Mouse (Mus musculus) fibroblast of lung, adult 2 months (primary cell): Measurements from ENCODE around the gene Il20ra.
"Not testable (repeated sequence)": the region's sequence is repeated elsewhere in the genome, so short reads cannot be mapped to it uniquely, and the experiment has no call there.

Experiments
- DNase-seq: peaks from one replicate; pipeline ENCODE4 v3.0.0-alpha.2; 2011; ENCODE audit warnings: low read depth

Il20ra gene

DNA sequence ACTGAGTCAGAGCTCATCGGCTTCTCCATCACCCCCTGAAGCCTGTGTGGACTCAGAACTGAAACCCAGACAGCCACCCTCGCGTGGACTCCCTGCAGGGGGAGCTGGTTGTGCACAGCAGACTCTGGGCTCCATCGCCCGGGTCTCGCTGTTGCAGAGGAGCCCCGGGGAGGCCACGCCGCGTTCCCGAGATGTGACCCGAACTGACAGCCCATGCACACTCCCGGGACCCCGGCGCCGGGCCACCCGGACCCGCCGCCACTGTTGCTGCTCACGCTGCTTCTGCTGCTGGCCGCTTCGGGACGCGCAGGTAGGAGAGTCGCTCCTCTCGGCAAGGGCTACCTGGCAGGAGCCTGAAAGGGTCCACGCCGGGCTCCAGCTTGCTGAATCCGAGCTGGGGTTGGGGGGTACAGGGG is at the start of gene Il20ra:
Il20ra (plus strand) TSS at position 150 of the 416 bp plus-strand sequence.
- DNase-seq = no peak

DNA sequence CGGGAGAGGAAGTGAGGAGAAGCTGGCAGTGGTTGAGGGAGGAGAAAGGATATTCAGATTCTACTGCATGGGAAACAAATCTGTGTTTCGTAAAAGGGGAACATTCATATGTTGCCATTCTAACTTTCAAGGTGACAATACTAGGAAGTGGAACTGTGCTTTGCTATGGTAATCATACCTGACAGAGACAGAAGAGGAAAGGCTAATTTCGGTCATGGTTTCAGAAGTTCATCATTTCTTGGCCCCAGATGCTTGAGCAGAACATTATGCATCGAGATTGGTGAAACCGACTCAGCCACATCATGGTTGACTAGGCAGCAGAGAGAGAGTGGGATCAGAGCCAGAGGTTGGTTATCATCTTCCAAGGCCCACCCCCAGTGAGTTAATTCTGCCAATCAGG is 43.4 kb upstream of the Il20ra start:
- DNase-seq = no peak

GRCm38 (mm10) chr10:19672015-19672414 is 40.4 kb upstream of the Il20ra start:
- no peak for DNase-seq

GRCm38 (mm10) chr10:19673146-19673545 is 39.2 kb upstream of the Il20ra start:
- DNase-seq = no peak

DNA sequence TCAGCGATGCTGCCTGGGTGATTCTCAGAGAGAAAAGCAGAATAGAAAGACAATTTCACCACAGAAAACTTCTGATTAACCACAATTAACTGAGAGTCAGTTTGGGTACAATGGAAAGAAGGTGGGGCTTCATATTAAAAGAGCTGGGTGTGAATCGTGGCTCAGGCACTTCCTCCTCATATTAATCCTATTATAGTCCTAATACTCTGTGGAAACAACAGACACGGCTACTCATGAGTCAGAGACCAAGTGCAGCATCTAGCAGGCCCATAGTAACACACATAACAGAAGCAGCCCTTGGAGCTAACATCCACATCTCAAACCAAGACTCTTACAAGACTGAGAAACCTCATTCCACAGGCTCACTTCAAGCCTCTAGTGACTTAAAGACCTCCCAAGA is 24.7 kb upstream of the Il20ra start:
- DNase-seq = no peak

DNA sequence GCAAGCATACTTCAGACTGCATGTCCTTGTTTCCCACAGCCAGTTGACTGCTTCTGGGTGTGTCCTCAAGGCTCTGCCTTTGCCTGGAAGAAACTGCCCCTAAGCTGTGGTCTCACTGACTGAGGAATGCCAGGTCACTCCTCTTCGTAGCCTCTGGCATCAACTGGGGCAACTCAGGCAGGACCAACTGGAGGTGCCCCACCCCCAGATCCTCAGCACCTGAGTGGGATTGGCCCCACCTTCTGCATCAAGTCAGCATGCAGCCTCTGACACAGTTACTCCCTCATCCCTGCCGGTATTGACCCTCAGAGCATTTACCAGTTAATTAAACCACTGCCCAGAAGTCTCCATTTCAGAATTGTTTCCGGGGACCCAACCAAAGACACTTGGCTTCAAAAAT is 21.1 kb upstream of the Il20ra start:
- no peak for DNase-seq

- no peak for DNase-seq
These were observed 20.6 kb upstream of the Il20ra start for GRCm38 (mm10) chr10:19691771-19692170.

DNA sequence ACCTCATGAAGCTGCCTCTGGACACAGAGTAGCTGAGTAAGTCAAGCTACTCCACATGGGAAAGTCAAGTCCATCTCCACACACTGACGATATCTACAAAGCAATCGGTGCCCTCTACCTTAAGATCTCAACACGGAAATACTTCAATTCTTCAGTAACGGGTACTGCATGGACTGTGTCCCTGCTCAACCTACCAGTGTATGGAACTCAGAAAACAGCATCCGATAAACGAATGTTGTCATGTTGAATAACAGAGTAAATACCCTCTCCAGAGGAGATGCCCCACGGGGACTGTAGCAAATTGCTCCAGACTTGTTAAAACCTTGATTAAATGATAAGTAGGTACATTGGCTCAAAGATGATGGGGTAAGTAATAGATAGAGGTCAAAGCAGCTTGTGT is 20.0 kb upstream of the Il20ra start:
- DNase-seq = no peak

- no peak for DNase-seq
These were observed 19.4 kb upstream of the Il20ra start for GRCm38 (mm10) chr10:19692988-19693387.

GRCm38 (mm10) chr10:19693629-19694028 is 18.7 kb upstream of the Il20ra start:
- DNase-seq = no peak

GRCm38 (mm10) chr10:19699331-19699730 is 13.0 kb upstream of the Il20ra start:
- no peak for DNase-seq

- DNase-seq = no peak
These were observed 7.9 kb upstream of the Il20ra start for GRCm38 (mm10) chr10:19704445-19704844.

DNA sequence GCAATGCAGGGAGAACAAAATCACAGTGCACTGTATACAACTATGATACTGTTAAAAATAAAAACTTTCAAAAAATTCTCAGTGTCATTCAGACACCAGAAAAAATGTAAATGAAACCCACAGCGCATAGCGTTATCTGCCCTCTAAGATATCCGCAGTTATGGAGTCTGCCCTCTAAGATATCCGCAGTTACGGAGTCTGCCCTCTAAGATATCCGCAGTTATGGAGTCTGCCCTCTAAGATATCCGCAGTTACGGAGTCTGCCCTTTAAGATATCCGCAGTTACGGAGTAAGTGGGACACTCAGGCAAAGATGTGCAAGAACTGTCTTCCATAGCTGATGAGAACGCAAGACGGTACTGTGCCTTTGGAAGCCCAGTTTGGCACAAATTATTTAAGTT is 4.6 kb upstream of the Il20ra start:
- DNase-seq = no peak

DNA sequence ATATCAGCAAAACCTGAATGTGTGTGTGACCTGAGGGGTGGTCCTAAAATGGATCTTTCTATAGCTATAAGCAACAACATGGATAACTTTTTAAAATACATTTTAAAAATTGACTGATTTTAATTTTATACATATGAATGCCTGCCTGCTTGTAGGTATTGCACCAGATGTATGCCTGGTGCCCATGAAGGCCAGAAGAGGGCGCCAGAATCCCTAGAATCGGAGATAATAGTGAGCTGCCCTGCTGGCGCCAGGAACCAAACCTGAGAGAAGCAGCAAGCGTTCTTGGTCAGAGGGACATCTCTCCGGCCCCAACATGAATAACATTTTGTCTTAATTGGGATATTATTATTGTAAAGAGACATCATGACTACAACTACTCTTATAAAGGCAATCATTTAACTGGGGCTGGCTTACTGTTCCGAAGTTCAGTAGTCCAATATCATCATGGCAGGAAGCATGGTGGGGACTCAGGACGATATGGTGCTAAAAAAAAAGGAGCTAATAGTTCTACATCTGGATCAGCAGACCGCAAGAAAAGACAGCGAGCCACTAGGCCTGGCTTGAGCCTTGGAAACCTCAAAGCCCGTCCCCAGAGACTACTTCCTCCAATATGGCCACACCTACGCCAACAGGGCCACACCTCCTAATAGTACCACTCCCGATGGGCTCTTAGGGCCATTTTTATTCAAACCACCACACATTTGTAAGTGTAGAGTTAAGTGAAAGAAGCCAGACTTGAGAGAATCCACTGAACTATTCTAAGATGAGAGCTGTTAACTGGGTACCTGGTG is 3.9 kb upstream of the Il20ra start:
- DNase-seq = no peak

DNA sequence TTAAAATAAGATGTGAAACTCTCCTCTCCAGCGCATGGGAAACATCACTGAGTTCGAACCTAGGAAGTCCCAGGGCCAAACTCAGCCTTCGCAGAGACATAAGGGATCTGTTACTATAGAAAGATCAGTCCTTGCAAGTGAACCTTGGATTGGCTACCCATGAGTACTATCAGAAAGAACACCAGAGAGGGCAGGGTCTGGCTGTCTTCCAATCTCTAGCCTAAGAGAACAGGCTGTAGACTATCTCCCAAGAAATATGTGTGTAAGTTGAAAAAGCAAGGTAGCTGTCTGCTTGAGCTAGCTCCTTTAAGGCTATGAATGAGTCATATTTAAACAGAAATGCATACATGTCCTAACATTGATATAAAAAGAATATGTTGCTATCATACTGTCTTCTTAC is 1.4 kb upstream of the Il20ra start:
- no peak for DNase-seq

DNA sequence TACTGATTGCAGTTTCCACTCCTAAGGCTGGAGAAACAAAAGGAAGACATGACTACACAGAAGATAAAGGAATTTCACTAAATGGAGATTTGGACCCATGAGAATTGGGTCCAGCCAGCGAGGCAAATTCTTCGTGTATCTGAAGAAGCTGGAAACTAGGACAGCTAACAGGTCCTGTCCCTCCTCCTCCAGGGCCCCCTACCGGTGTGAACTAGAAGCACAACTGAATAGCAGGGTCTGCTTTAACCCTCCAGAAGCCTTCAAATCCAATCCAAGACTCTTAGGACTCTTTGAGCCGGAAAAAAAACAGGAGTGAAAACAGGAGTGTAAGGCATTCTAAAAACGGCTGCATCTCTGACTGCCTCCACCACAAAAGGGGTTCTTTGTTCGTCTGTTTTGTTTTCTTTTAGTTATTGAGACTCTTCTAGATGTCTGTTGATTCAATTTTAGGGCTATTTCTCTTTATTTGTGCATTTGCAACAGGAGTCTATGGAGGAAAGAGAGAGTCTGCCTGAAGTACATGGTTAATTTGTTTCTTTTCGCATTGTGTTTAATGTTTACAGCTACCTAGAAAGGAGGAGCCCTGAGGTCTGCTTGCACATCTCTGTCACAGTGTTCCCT is 709 bp upstream of the Il20ra start:
- DNase-seq = no peak

DNA sequence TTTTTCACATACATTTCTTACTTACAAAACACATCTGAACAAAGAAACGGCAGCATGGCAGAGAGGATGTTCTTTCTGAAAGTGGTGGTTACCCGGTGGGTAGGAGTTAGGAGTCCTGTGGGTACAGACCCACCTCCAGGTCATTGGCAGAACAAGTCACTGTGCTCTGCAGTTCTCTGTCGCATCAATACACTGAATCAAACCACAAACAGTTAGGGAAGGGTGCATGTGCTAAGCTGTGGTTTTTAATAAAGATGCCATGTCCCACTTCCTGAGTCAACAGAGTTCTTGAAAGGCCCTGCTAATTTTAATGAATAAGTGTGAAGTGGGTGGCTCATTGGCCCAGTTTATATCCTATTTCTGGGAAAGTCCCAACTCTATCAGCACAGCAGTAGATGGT is 6.3 kb downstream of the Il20ra start:
- DNase-seq = no peak

- DNase-seq = no peak
These were observed 9.9 kb downstream of the Il20ra start for GRCm38 (mm10) chr10:19722320-19722719.

- DNase-seq = no peak
These were observed 11.9 kb downstream of the Il20ra start for GRCm38 (mm10) chr10:19724158-19724832.

- DNase-seq = not testable (repeated sequence)
These were observed 26.1 kb downstream of the Il20ra start for GRCm38 (mm10) chr10:19738442-19738841.

DNA sequence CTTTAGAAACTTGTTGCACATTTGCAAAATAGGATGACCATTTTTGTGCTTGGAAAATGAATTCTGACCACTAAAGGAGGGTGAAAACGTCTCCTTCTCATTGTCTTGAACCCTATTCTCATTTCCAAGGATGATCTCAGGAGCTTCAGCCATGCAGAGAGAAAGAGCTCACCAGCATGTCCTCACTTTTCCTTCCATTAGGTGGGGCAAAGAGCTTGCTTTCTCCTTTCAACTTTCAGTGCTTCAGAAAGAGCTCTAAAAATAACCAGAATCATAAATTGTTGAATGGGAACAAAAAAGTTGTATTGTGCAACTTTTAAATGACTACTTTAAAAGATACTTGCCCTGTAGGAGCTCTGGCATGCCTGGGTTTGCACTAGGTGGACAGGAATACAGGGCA is 33.3 kb downstream of the Il20ra start:
- peak; percentile 40 for DNase-seq

- no peak for DNase-seq
These were observed 33.8 kb downstream of the Il20ra start for GRCm38 (mm10) chr10:19746156-19746555.

- DNase-seq = no peak
These were observed 35.3 kb downstream of the Il20ra start for GRCm38 (mm10) chr10:19747661-19748060.
